Mouse (Mus musculus): ENCODE data around the gene Trir. TPM values are rescaled to one million over a fixed set of nuclear protein-coding genes. Genes with fewer than 3 reads are reported as not detected.
A peak's percentile ranks its signal among the peaks of the same experiment; 100 is the strongest.

The Trir gene
- polyA plus RNA-seq, 1 experiment from 2014 or later, result 156 TPM

GRCm38 (mm10) chr8:85016724-85017123 is 9.9 kb upstream of the Trir start:
- DNase-seq (no peak), ATAC-seq (ENCODE audit: insufficient read depth) (no peak)
- no peaks in the 10 kb centered on the region for H3K9me3 ChIP-seq (ENCODE audit: low read depth, low read length)
- H3K9ac ChIP-seq, result no peak overlapping the region
- peaks cover 20% of the 10 kb centered on the region for H3K27me3 ChIP-seq (ENCODE audit: insufficient read depth, low read length)
- H3K4me3 ChIP-seq (ENCODE audit: low read depth, low read length), result no peak overlapping the region
- no peak overlapping the region for H3K4me2 ChIP-seq
- H3K27ac ChIP-seq (ENCODE audit: low read depth), result no peak overlapping the region
- WGBS, result 54% methylated on average over 10 of the region's 10 CpGs
- no peaks in the 10 kb centered on the region for H3K4me1 ChIP-seq (ENCODE audit: insufficient read depth)
- H3K36me3 ChIP-seq (ENCODE audit: insufficient read depth), result peaks cover 44% of the 10 kb centered on the region
- no peak for TF ChIP-seq CTCF (IDR thresholded peaks at IDR 0.05; ENCODE audit: low read depth)

DNA sequence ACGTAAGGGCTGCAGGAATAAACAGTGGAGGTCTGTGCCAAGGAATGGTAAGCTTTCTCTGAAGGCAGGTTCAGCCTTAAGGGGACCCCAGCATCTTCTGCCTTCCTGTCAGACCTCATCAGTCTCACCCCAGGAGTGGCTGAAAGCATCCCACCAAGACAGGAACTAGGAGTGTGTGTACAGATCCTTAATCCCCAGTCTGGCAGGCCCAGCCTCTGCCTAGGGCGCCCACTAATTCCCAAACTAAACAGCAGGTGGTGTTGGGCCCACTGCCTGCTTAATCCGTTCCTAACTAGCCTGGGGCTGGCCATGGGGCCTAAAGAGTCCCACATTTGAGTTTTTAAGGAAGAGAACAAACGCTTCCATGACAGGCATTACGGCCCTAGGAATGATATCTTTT is 9.4 kb upstream of the Trir start:
- Histone ChIP-seq H3K9ac (no peak overlapping the region), H3K27me3 (ENCODE audit: insufficient read depth, low read length) (peaks cover 19% of the 10 kb centered on the region), H3K4me3 (ENCODE audit: low read depth, low read length) (no peak overlapping the region), H3K4me2 (no peak overlapping the region), H3K36me3 (ENCODE audit: insufficient read depth) (peaks cover 49% of the 10 kb centered on the region), H3K27ac (ENCODE audit: low read depth) (no peak overlapping the region), H3K4me1 (ENCODE audit: insufficient read depth) (no peaks in the 10 kb centered on the region), H3K9me3 (ENCODE audit: low read depth, low read length) (no peaks in the 10 kb centered on the region)
- 45% methylated on average over 5 of the region's 5 CpGs for WGBS
- ATAC-seq (ENCODE audit: insufficient read depth), result no peak
- no peak for DNase-seq
- no peak for TF ChIP-seq CTCF (IDR thresholded peaks at IDR 0.05; ENCODE audit: low read depth)

DNA sequence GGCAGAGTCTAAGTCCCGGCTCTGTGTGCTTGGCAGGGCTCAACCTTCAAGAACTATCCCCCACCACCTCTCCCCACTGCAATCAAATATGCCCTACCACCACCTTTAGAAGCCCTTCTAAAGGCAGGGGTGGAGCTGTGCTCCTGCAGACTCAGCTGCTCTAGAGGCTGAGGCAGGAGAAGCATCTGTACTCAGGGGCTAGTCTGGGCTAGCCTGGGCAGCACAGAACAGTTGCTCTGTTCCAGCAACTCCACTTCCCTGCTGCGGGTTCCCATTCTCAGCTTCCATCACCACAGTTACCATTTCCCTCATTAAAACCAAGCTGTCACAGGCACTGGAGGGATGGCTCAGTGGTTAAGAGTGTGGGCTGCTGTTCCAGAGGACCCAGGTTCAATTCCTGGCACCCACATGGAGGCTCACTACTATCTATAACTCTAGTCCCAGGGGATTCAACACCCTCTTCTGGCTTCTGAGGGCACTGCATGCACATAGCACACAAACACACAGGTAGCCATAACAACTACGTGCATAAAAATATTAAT is 5.0 kb upstream of the Trir start:
- no peak for ATAC-seq (ENCODE audit: insufficient read depth)
- 90% methylated on average over 3 of the region's 3 CpGs for WGBS
- H3K4me1 ChIP-seq (ENCODE audit: insufficient read depth), result peaks cover 9% of the 10 kb centered on the region

DNA sequence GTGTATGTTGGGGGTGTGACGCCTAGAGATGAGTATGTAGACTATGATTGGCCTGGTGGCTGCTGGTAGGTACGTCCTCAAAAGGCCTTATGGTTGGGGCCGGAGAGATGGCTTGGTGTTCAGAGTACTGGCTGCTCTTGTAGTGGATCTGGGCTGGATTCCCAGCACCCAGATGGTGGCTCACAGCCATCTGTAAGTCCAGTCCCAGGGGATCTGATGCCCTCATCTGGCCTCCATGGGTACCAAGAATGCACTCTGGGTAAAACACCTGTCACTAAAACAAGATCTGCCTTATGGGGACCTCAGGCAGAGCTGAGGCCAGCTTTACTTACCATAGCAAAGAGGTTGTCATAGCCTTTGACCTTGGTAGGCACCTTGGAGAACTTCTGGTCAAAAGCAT is 2.8 kb upstream of the Trir start:
- Histone ChIP-seq H3K4me2 (peak overlapping the region; percentile 70), H3K36me3 (ENCODE audit: insufficient read depth) (peaks cover 52% of the 10 kb centered on the region), H3K9ac (no peak overlapping the region), H3K4me1 (ENCODE audit: insufficient read depth) (peaks cover 17% of the 10 kb centered on the region), H3K9me3 (ENCODE audit: low read depth, low read length) (no peaks in the 10 kb centered on the region), H3K4me3 (ENCODE audit: low read depth, low read length) (peak overlapping the region; percentile 87; the same call in 1 of the 2 replicates), H3K27me3 (ENCODE audit: insufficient read depth, low read length) (no peaks in the 10 kb centered on the region), H3K27ac (ENCODE audit: low read depth) (no peak overlapping the region)
- 92% methylated on average over 3 of the region's 3 CpGs for WGBS
- ATAC-seq (ENCODE audit: insufficient read depth), result no peak
- DNase-seq, result no peak
- no peak for TF ChIP-seq CTCF (IDR thresholded peaks at IDR 0.05; ENCODE audit: low read depth)

More for the DNA sequence above, 5.0 kb upstream of the Trir start:
- Histone ChIP-seq H3K9ac (no peak overlapping the region), H3K27ac (ENCODE audit: low read depth) (no peak overlapping the region), H3K36me3 (ENCODE audit: insufficient read depth) (peaks cover 68% of the 10 kb centered on the region), H3K4me3 (ENCODE audit: low read depth, low read length) (no peak overlapping the region), H3K27me3 (ENCODE audit: insufficient read depth, low read length) (no peaks in the 10 kb centered on the region), H3K9me3 (ENCODE audit: low read depth, low read length) (no peaks in the 10 kb centered on the region), H3K4me2 (no peak overlapping the region)
- DNase-seq, result no peak
- no peak for TF ChIP-seq CTCF (IDR thresholded peaks at IDR 0.05; ENCODE audit: low read depth)

DNA sequence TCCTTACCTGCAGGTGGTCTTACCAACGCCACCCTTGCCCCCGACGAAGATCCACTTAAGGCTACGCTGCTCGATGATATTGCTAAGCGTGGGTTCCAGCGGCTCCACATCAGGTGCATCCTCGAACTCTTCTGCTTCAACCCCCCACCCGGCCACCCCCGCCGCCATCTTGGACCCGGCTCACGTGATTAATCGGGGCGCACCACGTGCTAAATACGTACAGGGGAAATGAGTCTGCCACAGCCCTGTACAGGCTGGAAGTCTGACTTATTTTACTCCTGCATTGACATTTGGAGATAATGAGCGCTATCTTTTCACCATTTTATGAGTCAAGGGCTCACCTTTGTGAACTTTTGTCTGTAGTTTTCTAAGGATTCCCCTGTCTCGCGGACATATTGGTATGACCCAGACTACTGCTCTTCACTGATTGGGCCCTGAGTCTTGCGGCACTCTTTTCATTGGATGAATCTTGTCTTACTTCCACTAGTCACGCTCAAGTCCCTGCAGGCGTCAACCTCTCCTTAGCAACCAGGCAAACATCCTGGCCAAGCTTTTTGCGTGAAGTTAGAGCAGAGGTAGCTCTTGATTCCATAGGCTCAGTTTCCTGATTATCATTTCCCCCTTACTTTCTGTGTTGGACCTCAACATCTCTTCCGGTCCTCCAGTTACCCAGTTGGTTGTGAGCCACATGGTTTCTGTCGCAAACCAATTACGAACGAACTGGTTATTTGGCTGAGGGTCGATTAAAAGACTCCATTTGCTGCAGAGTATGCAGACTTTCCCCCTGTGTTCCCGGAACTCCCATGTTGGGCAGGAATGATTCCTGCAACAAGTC is 1.3 kb upstream of the Trir start, which contains the start of gene Asna1:
Asna1 (minus strand) TSS at position 184 of the 835 bp plus-strand sequence.
- ATAC-seq (ENCODE audit: insufficient read depth), result peak; percentile 91
- DNase-seq, result peak; percentile 94
- Histone ChIP-seq H3K27me3 (ENCODE audit: insufficient read depth, low read length) (no peaks in the 10 kb centered on the region), H3K36me3 (ENCODE audit: insufficient read depth) (peaks cover 51% of the 10 kb centered on the region), H3K4me2 (peak within 1 kb of the TSS; percentile 70), H3K9me3 (ENCODE audit: low read depth, low read length) (no peaks in the 10 kb centered on the region), H3K4me1 (ENCODE audit: insufficient read depth) (peaks cover 19% of the 10 kb centered on the region), H3K4me3 (ENCODE audit: low read depth, low read length) (peak within 1 kb of the TSS; percentile 87), H3K9ac (peak within 1 kb of the TSS; percentile 71), H3K27ac (ENCODE audit: low read depth) (peak within 1 kb of the TSS; percentile 91)
- TF ChIP-seq CTCF (IDR thresholded peaks at IDR 0.05; ENCODE audit: low read depth), result no peak
- WGBS, result 5% methylated on average over 30 of the region's 30 CpGs

GRCm38 (mm10) chr8:85027516-85027855 is 863 bp downstream of the Trir start:
- no peaks in the 10 kb centered on the region for H3K27me3 ChIP-seq (ENCODE audit: insufficient read depth, low read length)
- WGBS, result under 1% methylated on average over 13 of the region's 13 CpGs

GRCm38 (mm10) chr8:85027922-85028321 is 1.3 kb downstream of the Trir start:
- Histone ChIP-seq H3K9me3 (ENCODE audit: low read depth, low read length) (no peaks in the 10 kb centered on the region), H3K27me3 (ENCODE audit: insufficient read depth, low read length) (no peaks in the 10 kb centered on the region), H3K4me1 (ENCODE audit: insufficient read depth) (peaks cover 19% of the 10 kb centered on the region), H3K4me3 (ENCODE audit: low read depth, low read length) (peak overlapping the region; percentile 100), H3K9ac (peak overlapping the region; percentile 99), H3K27ac (ENCODE audit: low read depth) (no peak overlapping the region), H3K36me3 (ENCODE audit: insufficient read depth) (peaks cover 49% of the 10 kb centered on the region), H3K4me2 (peak overlapping the region; percentile 70)
- WGBS, result 15% methylated on average over 2 of the region's 2 CpGs
- ATAC-seq (ENCODE audit: insufficient read depth) (no peak), DNase-seq (no peak)
- no peak for TF ChIP-seq CTCF (IDR thresholded peaks at IDR 0.05; ENCODE audit: low read depth)

More at GRCm38 (mm10) chr8:85027516-85027855, 863 bp downstream of the Trir start:
- DNase-seq (peak; percentile 39), ATAC-seq (ENCODE audit: insufficient read depth) (no peak)
- no peak for TF ChIP-seq CTCF (IDR thresholded peaks at IDR 0.05; ENCODE audit: low read depth)
- Histone ChIP-seq H3K36me3 (ENCODE audit: insufficient read depth) (peaks cover 49% of the 10 kb centered on the region), H3K4me3 (ENCODE audit: low read depth, low read length) (peak overlapping the region; percentile 100), H3K9ac (peak overlapping the region; percentile 99), H3K4me2 (peak overlapping the region; percentile 70), H3K4me1 (ENCODE audit: insufficient read depth) (peaks cover 19% of the 10 kb centered on the region), H3K27ac (ENCODE audit: low read depth) (peak overlapping the region; percentile 91), H3K9me3 (ENCODE audit: low read depth, low read length) (no peaks in the 10 kb centered on the region)
